Mouse (Mus musculus) right cerebral cortex, postnatal 14 days (tissue): ENCODE measurements at regions not wholly inside any gene's neighbourhood (a gene's known extent, or its start where the extent isn't known, plus 50 kb on each side); places are given as distances from the start of the nearest gene placed in this dataset.

ENCODE experiments used
- DNase-seq: peaks from one replicate; pipeline ENCODE4 v3.0.0; 2022

- DNase-seq = no peak
Measured at GRCm38 (mm10) chr11:25157861-25158245, 1052.7 kb downstream of the 5730522E02Rik start.

GRCm38 (mm10) chr11:25158884-25159283 is 1051.7 kb downstream of the 5730522E02Rik start:
- DNase-seq = no peak

- DNase-seq = no peak
Measured at GRCm38 (mm10) chr11:25167939-25168338, 1042.6 kb downstream of the 5730522E02Rik start.

- DNase-seq = no peak
Measured at GRCm38 (mm10) chr11:25171048-25171447, 1039.5 kb downstream of the 5730522E02Rik start.
